Mouse (Mus musculus) liver, embryonic 12.5 days (tissue): ENCODE measurements at regions not wholly inside any gene's neighbourhood (a gene's known extent, or its start where the extent isn't known, plus 50 kb on each side); places are given as distances from the start of the nearest gene placed in this dataset.
A peak's percentile ranks its signal among the peaks of the same experiment; 100 is the strongest.

Source experiments
- ATAC-seq: fragments of 200-750 bp; cut with Nextera tagmentation; 2 replicates; pipeline ENCODE4 v1.8.0; 2017; ENCODE audit warnings: moderate number of reproducible peaks, mild to moderate bottlenecking, moderate library complexity
- H3K27ac ChIP-seq: fragments of 300-500 bp; sonication (generic); 2 replicates; pipeline ENCODE4 v1.5.1; 2016; ENCODE audit warnings: mild to moderate bottlenecking
- H3K27me3 ChIP-seq: fragments of 300-500 bp; sonication (generic); replicated peaks from 2 replicates; pipeline ENCODE4 v1.6.1; 2016; ENCODE audit warnings: mild to moderate bottlenecking, moderate library complexity
- H3K36me3 ChIP-seq: fragments of 300-500 bp; sonication (generic); 2 replicates; pipeline ENCODE4 v1.6.1; 2016; ENCODE audit warnings: mild to moderate bottlenecking, moderate library complexity
- H3K4me1 ChIP-seq: fragments of 300-500 bp; sonication (generic); 2 replicates; pipeline ENCODE4 v1.6.1; 2016
- H3K4me2 ChIP-seq: fragments of 300-500 bp; sonication (generic); 2 replicates; pipeline ENCODE4 v1.6.1; 2016; ENCODE audit warnings: mild to moderate bottlenecking, moderate library complexity
- H3K4me3 ChIP-seq: fragments of 300-500 bp; sonication (generic); 2 replicates; pipeline ENCODE4 v1.5.1; 2016; ENCODE audit warnings: mild to moderate bottlenecking, moderate library complexity
- H3K9ac ChIP-seq: fragments of 300-500 bp; sonication (generic); 2 replicates; pipeline ENCODE4 v1.6.1; 2016; ENCODE audit warnings: mild to moderate bottlenecking, moderate library complexity
- H3K9me3 ChIP-seq: fragments of 300-500 bp; sonication (generic); replicated peaks from 2 replicates; pipeline ENCODE4 v1.6.1; 2016; ENCODE audit warnings: mild to moderate bottlenecking, moderate library complexity
- WGBS: fragments of 180-500 bp; shearing (Covaris S2); methylation state at CpG from one replicate; pipeline ENCODE4 v1.1.7; 2016; ENCODE audit not compliant: insufficient replicate concordance; 5-methylcytosine and 5-hydroxymethylcytosine counted together

DNA sequence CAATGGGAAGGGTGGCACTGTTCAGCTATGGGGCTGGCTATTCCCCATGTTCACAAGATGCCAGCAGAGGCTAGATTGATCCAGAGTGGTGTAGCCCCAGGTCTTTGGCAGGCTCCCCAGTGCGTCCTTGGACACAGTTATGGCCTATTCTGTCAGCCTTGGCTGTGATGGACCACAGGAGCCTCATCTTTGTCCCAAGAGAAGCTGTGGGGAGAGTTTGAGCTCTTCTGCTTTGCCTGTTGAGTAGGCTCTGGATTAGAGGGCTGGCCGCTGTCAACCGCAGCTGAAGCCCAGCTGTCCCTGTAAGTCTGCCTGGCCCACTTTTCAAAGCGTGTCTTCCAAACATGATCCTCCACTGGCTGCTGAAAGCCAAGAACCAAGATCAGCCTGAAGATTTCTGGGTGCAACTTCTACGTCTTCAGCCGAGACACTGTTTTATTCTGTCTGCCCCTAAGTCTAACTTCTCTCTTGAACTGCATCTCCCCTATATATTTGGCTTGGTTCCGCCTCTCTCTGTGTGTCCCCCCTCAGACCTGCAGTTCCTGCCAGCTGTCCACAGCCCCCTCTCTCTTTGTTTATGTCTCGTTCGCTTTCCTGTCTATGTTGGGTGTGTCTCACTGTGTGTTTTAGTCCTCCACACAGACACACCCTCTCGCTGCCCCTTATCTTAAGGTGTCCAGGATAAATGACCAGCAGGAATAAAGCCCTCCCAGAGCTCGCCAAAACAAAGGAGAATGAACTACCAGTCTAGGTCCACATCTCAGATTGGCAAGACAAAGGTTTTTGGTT lies 56.7 kb upstream of the Dlg1 start:
- Histone ChIP-seq H3K9ac (peak overlapping the region; percentile 14), H3K36me3 (no peaks in the 10 kb centered on the region), H3K4me2 (peak overlapping the region; percentile 38), H3K9me3 (no peaks in the 10 kb centered on the region), H3K4me1 (peaks cover 71% of the 10 kb centered on the region), H3K27me3 (0 out of 2 replicates have a peak, but pooled peaks cover 9% of the 10 kb centered on the region), H3K4me3 (no peak overlapping the region), H3K27ac (peak overlapping the region; percentile 75)
- 49% methylated on average over 11 of the region's 11 CpGs for WGBS
- ATAC-seq: peak; percentile 78

DNA sequence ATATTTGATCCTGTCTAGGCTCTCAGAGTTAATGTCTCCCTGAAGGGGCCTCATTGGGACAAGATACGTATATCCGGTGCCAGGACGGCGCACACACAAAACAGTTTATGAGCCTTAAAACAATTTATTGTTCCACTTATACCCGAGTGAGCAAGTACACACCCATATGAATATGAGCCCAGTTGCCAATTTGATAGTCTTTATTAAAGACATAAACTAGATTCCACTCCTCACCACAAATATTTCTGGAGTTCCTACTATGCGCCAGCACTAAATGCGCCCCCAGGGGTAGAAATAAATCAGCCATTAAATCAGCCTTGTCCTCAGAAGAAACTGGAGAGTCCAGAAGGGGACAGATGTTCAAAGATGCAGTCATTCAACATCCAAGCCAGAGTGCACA lies 54.3 kb upstream of the Dlg1 start:
- Histone ChIP-seq H3K27ac (peak overlapping the region; percentile 80), H3K9ac (no peak overlapping the region), H3K4me1 (peaks cover 62% of the 10 kb centered on the region), H3K27me3 (no peaks in the 10 kb centered on the region), H3K9me3 (no peaks in the 10 kb centered on the region), H3K36me3 (no peaks in the 10 kb centered on the region), H3K4me3 (no peak overlapping the region), H3K4me2 (peak overlapping the region; percentile 54)
- ATAC-seq: no peak
- WGBS: 83% methylated on average over 7 of the region's 7 CpGs

DNA sequence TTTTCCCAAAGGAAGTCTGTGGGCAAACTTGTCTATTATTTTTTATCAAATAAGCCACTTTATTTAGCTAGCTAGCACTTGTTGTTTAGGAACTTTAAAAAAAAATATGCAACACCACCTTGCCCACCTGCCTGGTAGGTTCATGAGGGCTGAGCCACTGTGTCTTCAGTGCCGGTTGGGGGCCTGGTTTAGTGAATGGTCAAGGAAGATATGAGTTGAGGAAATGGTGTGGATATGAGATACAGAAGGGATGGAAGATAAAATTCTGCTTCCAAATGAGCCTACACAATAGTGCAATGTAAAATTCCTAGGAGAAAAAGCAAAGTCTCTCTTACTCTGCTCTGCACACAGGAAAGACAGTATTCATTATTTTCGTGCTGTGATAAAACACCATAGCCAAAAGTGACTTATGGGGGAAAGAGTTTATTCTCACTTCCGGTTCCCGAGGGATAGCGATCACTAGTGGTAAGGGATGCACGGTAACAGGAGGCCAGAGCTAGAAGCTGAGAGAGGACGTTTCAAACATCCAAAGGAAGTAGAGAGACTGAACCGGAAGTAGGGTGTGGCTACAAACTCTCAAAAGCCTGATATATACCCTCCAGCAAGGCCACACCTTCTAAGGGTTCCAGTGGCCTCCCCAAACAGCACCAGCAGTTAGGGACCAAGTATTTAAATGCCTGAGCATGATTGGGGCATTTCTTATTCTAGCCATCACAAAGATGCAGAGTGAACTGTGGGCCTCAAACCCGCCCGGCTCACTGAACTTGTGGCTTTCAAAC lies 53.7 kb upstream of the Dlg1 start:
- peaks cover 58% of the 10 kb centered on the region for H3K4me1 ChIP-seq
- H3K27ac ChIP-seq: peak overlapping the region; percentile 80
- ATAC-seq: peak; percentile 83
- peak overlapping the region; percentile 54 for H3K4me2 ChIP-seq
- no peaks in the 10 kb centered on the region for H3K36me3 ChIP-seq
- peak overlapping the region; percentile 15; the same call in 1 of the 2 replicates for H3K4me3 ChIP-seq
- H3K9me3 ChIP-seq: no peaks in the 10 kb centered on the region
- 42% methylated on average over 10 of the region's 10 CpGs for WGBS
- H3K9ac ChIP-seq: no peak overlapping the region
- no peaks in the 10 kb centered on the region for H3K27me3 ChIP-seq
